Mouse (Mus musculus): ENCODE data around the gene Vwa3b. TPM values are rescaled to one million over a fixed set of nuclear protein-coding genes. Genes with fewer than 3 reads are reported as not detected.

Vwa3b gene
- polyA plus RNA-seq (2017; shearing (Covaris generic)) = 3.0 TPM

GRCm38 (mm10) chr1:37025962-37026686 is at the start of gene Vwa3b:
TSS of gene Vwa3b (plus strand) at chr1:37026596.

GRCm38 (mm10) chr1:37214144-37214543 is 187.7 kb downstream of the Vwa3b start, which contains the start of gene Cnga3:
TSS of gene Cnga3 (plus strand) at chr1:37214434.

Other genes starting within 250 kb of the Vwa3b start
- 21.4 TPM for gene Tmem131, start 82.9 kb upstream of the Vwa3b start, polyA plus RNA-seq (2017; shearing (Covaris generic))
- 0.61 TPM for gene Cnga3, start 187.8 kb downstream of the Vwa3b start, polyA plus RNA-seq (2017; shearing (Covaris generic))

Data from effector memory CD4-positive, alpha-beta T cell, adult 7 months (primary cell).